Mouse (Mus musculus) heart, adult 2 months (tissue): Measurements from ENCODE around the gene Krtap17-1.

ENCODE experiments used
- CTCF ChIP-seq: fragments of 200-600 bp; IDR thresholded peaks from 2 replicates; pipeline ENCODE4 v1.8.1; 2022; ENCODE audit warnings: antibody characterized with exemption, mild to moderate bottlenecking, moderate library complexity
- EP300 ChIP-seq: fragments of 200-500 bp; IDR thresholded peaks from 2 replicates; pipeline ENCODE4 v1.6.1; 2011; ENCODE audit warnings: low read depth, low read length, control low read depth; ENCODE audit not compliant: insufficient read depth
- POLR2A ChIP-seq: fragments of 200-500 bp; IDR thresholded peaks from 2 replicates; pipeline ENCODE4 v1.6.1; 2011; ENCODE audit warnings: mild to moderate bottlenecking, low read depth, low read length, control low read depth; ENCODE audit not compliant: insufficient read depth

GRCm38 (mm10) chr11:99985291-99986092 lies 8.3 kb downstream of the Krtap17-1 start:
- no peak for TF ChIP-seq POLR2A
- no peak for TF ChIP-seq CTCF
- TF ChIP-seq EP300 = no peak
